Mouse (Mus musculus): ENCODE measurements around the gene Vmac. TPM values are rescaled to one million over a fixed set of nuclear protein-coding genes. Genes with fewer than 3 reads are reported as not detected.

Vmac gene
- polyA plus RNA-seq, 1 experiment = 12.4 TPM

DNA sequence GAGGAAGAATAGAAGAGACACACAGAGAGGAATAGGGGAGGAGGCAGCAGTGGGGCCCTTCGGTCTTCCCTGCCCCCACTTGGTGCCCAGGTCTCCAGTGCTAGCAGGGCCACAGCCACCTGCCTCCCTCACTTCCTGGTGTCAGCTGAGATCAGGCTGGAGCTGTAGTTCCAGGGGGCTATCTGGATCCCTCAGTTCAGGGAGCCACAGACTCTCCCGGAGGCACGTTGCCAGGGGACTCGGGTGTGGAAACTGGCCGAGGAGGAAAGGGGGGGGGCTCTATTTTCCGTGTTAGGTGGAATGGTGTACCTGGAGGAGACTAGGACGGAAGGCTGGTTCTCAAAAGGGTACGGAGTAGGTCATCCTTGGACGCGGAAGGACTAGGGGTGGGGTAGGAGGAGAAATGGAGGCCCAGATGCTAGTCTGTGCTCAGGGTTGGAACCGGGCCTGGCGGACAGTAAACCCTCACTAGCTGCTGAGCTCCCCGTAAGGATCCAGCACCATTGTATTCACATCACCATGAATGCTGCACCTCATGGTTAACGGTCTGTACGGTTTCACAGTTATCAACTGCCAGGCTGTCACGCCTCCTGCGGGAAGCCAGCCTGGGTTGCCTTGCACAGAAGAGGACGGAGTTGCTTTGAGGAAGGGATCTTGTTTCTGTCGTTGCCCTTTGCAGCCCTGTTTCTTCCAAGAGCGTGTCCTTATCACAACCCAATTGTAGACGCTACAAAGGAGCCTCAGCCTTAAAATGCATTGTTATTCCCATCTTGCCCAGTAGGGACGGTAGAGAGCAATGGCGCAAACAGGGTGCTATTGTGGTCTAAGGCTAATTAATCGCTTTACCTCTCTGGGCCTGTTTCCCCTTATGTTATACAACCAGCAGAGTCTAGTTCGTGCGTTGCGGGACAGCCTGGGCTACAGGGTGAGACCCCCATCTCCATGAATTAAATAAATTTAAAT lies 45.2 kb upstream of the Vmac start:
- Histone ChIP-seq H3K36me3 (ENCODE audit: control insufficient read depth, insufficient read depth, low read length) (no peaks in the 10 kb centered on the region), H3K27me3 (ENCODE audit: control insufficient read depth, insufficient read depth, low read length) (no peaks in the 10 kb centered on the region), H3K4me3 (ENCODE audit: control insufficient read depth, low read depth, low read length) (peak overlapping the region; percentile 3; the same call in 1 of the 2 replicates), H3K27ac (ENCODE audit: control insufficient read depth, insufficient read depth, low read depth, low read length) (peak overlapping the region; percentile 60; the same call in 1 of the 2 replicates), H3K4me1 (ENCODE audit: control insufficient read depth, insufficient read depth, low read length) (peaks cover 38% of the 10 kb centered on the region)
- TF ChIP-seq CTCF (IDR thresholded peaks at IDR 0.05; ENCODE audit: control insufficient read depth, insufficient read depth, insufficient replicate concordance, low read depth, low read length) = peak; percentile 69; the same call in 1 of the 2 replicates
- TF ChIP-seq POLR2A (IDR thresholded peaks at IDR 0.05; ENCODE audit: control insufficient read depth, low read depth, low read length) = no peak

- Histone ChIP-seq H3K4me3 (ENCODE audit: control insufficient read depth, low read depth, low read length) (peak overlapping the region; percentile 80), H3K27me3 (ENCODE audit: control insufficient read depth, insufficient read depth, low read length) (no peaks in the 10 kb centered on the region), H3K27ac (ENCODE audit: control insufficient read depth, insufficient read depth, low read depth, low read length) (no peak overlapping the region; the same call in 1 of the 2 replicates), H3K36me3 (ENCODE audit: control insufficient read depth, insufficient read depth, low read length) (no peaks in the 10 kb centered on the region), H3K4me1 (ENCODE audit: control insufficient read depth, insufficient read depth, low read length) (peaks cover 46% of the 10 kb centered on the region)
- no peak for TF ChIP-seq CTCF (IDR thresholded peaks at IDR 0.05; ENCODE audit: control insufficient read depth, insufficient read depth, insufficient replicate concordance, low read depth, low read length)
- peak; percentile 53; the same call in 1 of the 2 replicates for TF ChIP-seq POLR2A (IDR thresholded peaks at IDR 0.05; ENCODE audit: control insufficient read depth, low read depth, low read length)
Observed at GRCm38 (mm10) chr17:56761991-56762410, 44.2 kb upstream of the Vmac start.

- no peaks in the 10 kb centered on the region for H3K36me3 ChIP-seq (ENCODE audit: control insufficient read depth, insufficient read depth, low read length)
- H3K27ac ChIP-seq (ENCODE audit: control insufficient read depth, insufficient read depth, low read depth, low read length) = no peak overlapping the region
- TF ChIP-seq POLR2A (IDR thresholded peaks at IDR 0.05; ENCODE audit: control insufficient read depth, low read depth, low read length) = no peak
- no peak for TF ChIP-seq CTCF (IDR thresholded peaks at IDR 0.05; ENCODE audit: control insufficient read depth, insufficient read depth, insufficient replicate concordance, low read depth, low read length)
- H3K4me3 ChIP-seq (ENCODE audit: control insufficient read depth, low read depth, low read length) = no peak overlapping the region
- H3K4me1 ChIP-seq (ENCODE audit: control insufficient read depth, insufficient read depth, low read length) = peaks cover 50% of the 10 kb centered on the region
- H3K27me3 ChIP-seq (ENCODE audit: control insufficient read depth, insufficient read depth, low read length) = no peaks in the 10 kb centered on the region
Observed at GRCm38 (mm10) chr17:56761077-56761476, 43.3 kb upstream of the Vmac start.

GRCm38 (mm10) chr17:56759261-56759660 lies 41.4 kb upstream of the Vmac start:
- H3K4me1 ChIP-seq (ENCODE audit: control insufficient read depth, insufficient read depth, low read length) = peaks cover 49% of the 10 kb centered on the region
- no peak overlapping the region for H3K27ac ChIP-seq (ENCODE audit: control insufficient read depth, insufficient read depth, low read depth, low read length)
- no peaks in the 10 kb centered on the region for H3K36me3 ChIP-seq (ENCODE audit: control insufficient read depth, insufficient read depth, low read length)
- no peaks in the 10 kb centered on the region for H3K27me3 ChIP-seq (ENCODE audit: control insufficient read depth, insufficient read depth, low read length)
- TF ChIP-seq POLR2A (IDR thresholded peaks at IDR 0.05; ENCODE audit: control insufficient read depth, low read depth, low read length) = no peak
- TF ChIP-seq CTCF (IDR thresholded peaks at IDR 0.05; ENCODE audit: control insufficient read depth, insufficient read depth, insufficient replicate concordance, low read depth, low read length) = no peak
- H3K4me3 ChIP-seq (ENCODE audit: control insufficient read depth, low read depth, low read length) = no peak overlapping the region

- no peaks in the 10 kb centered on the region for H3K36me3 ChIP-seq (ENCODE audit: control insufficient read depth, insufficient read depth, low read length)
- peak; percentile 54; the same call in 1 of the 2 replicates for TF ChIP-seq CTCF (IDR thresholded peaks at IDR 0.05; ENCODE audit: control insufficient read depth, insufficient read depth, insufficient replicate concordance, low read depth, low read length)
- TF ChIP-seq POLR2A (IDR thresholded peaks at IDR 0.05; ENCODE audit: control insufficient read depth, low read depth, low read length) = no peak
- no peaks in the 10 kb centered on the region for H3K27me3 ChIP-seq (ENCODE audit: control insufficient read depth, insufficient read depth, low read length)
- H3K4me3 ChIP-seq (ENCODE audit: control insufficient read depth, low read depth, low read length) = no peak overlapping the region
- H3K27ac ChIP-seq (ENCODE audit: control insufficient read depth, insufficient read depth, low read depth, low read length) = no peak overlapping the region
- H3K4me1 ChIP-seq (ENCODE audit: control insufficient read depth, insufficient read depth, low read length) = peaks cover 49% of the 10 kb centered on the region
Observed at GRCm38 (mm10) chr17:56758132-56758531, 40.3 kb upstream of the Vmac start.

- H3K36me3 ChIP-seq (ENCODE audit: control insufficient read depth, insufficient read depth, low read length) = no peaks in the 10 kb centered on the region
- peak within 1 kb of the TSS; percentile 56 for H3K4me3 ChIP-seq (ENCODE audit: control insufficient read depth, low read depth, low read length)
- no peaks in the 10 kb centered on the region for H3K27me3 ChIP-seq (ENCODE audit: control insufficient read depth, insufficient read depth, low read length)
- no peak within 1 kb of the TSS for H3K27ac ChIP-seq (ENCODE audit: control insufficient read depth, insufficient read depth, low read depth, low read length)
- TF ChIP-seq POLR2A (IDR thresholded peaks at IDR 0.05; ENCODE audit: control insufficient read depth, low read depth, low read length) = no peak
- no peak for TF ChIP-seq CTCF (IDR thresholded peaks at IDR 0.05; ENCODE audit: control insufficient read depth, insufficient read depth, insufficient replicate concordance, low read depth, low read length)
- peaks cover 46% of the 10 kb centered on the region for H3K4me1 ChIP-seq (ENCODE audit: control insufficient read depth, insufficient read depth, low read length)
Observed at GRCm38 (mm10) chr17:56757416-56758123, 39.7 kb upstream of the Vmac start, which contains the start of gene Nrtn. Nrtn (minus strand) TSS chr17:56757530.

Measured in testis, adult 2 months (tissue).